Mouse (Mus musculus): ENCODE results near the gene Pla2g2d. TPM values are rescaled to one million over a fixed set of nuclear protein-coding genes. Genes with fewer than 3 reads are reported as not detected.

The Pla2g2d gene
- polyA plus RNA-seq, 1 experiment from 2014 or later: 0.16 TPM

DNA sequence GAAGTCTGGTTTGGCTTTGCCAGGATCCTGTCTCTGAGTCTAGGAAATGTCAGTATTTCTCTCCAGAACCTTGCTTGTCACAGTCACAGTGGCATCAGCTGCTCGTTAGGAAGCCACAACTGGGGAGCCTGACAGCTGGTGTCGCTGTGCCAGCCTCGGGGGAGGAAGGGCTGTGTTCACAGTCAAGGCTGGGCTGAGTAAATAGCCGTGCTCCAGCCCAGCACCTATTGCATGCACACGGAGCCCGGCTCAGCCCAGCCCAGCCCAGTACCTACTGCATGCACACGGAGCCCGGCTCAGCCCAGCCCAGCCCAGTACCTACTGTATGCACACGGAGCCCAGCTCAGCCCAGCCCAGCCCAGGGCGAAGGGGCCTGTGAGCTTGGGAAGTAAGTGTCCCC lies 27.7 kb upstream of the Pla2g2d start:
- WGBS: 57% methylated on average over 10 of the region's 10 CpGs
- ATAC-seq: peak; percentile 31; the same call in 1 of the 2 replicates
- H3K9ac ChIP-seq (replicated peaks; ENCODE audit: low read depth, low read length): no peak overlapping the region
- H3K4me3 ChIP-seq (replicated peaks; ENCODE audit: low read length): no peak overlapping the region
- H3K4me1 ChIP-seq (replicated peaks; ENCODE audit: control insufficient read depth, insufficient read depth, low read length): no peaks in the 10 kb centered on the region
- no peak overlapping the region for H3K4me2 ChIP-seq (ENCODE audit: low read length)
- H3K36me3 ChIP-seq (ENCODE audit: control insufficient read depth, insufficient read depth): no peaks in the 10 kb centered on the region
- H3K27me3 ChIP-seq (replicated peaks; ENCODE audit: control insufficient read depth, insufficient read depth, low read length): no peaks in the 10 kb centered on the region
- H3K9me3 ChIP-seq (ENCODE audit: control insufficient read depth, low read length): no peaks in the 10 kb centered on the region
- H3K27ac ChIP-seq (ENCODE audit: low read length): no peak overlapping the region

DNA sequence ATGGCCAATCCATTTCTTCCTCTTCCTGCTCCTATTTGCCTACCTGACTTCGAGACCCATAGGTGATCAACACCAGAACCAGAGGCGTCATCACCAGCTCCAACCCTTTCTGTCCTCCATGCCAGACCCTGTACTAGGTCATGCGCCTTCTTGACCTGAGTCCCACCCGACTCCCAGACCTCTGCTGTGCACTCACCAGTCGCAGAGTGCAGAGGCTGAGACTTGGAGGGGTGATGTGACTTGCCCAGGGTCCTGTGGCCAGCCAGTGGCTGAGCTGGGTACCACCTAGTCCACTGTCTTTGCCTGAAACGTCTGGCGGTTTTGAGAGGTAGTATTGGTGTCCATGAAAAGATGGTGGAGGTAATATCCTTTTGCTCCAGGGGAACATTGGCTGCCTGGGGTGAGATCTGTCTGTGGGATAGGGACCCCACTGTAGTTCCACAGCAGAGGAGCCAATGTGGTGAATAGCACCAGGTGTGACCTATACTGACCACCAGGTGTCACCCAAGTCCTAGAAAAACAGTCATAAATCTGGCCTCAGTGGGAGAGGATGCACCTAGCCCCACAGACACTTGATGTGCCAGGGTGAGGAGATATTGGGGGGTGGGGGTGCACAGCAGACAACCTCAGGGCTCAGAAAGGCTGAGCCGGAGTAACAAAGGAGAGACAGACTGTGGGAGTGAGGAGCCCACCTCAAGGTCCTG lies 27.0 kb upstream of the Pla2g2d start:
- H3K27me3 ChIP-seq (replicated peaks; ENCODE audit: control insufficient read depth, insufficient read depth, low read length): no peaks in the 10 kb centered on the region
- H3K27ac ChIP-seq (ENCODE audit: low read length): no peak overlapping the region
- H3K36me3 ChIP-seq (ENCODE audit: control insufficient read depth, insufficient read depth): no peaks in the 10 kb centered on the region
- 58% methylated on average over 8 of the region's 8 CpGs for WGBS
- no peaks in the 10 kb centered on the region for H3K9me3 ChIP-seq (ENCODE audit: control insufficient read depth, low read length)
- no peak overlapping the region for H3K4me3 ChIP-seq (replicated peaks; ENCODE audit: low read length)
- no peak overlapping the region for H3K4me2 ChIP-seq (ENCODE audit: low read length)
- 0 out of 2 replicates have a peak, but pooled peaks have one; percentile 33 for ATAC-seq
- H3K4me1 ChIP-seq (replicated peaks; ENCODE audit: control insufficient read depth, insufficient read depth, low read length): no peaks in the 10 kb centered on the region
- no peak overlapping the region for H3K9ac ChIP-seq (replicated peaks; ENCODE audit: low read depth, low read length)

DNA sequence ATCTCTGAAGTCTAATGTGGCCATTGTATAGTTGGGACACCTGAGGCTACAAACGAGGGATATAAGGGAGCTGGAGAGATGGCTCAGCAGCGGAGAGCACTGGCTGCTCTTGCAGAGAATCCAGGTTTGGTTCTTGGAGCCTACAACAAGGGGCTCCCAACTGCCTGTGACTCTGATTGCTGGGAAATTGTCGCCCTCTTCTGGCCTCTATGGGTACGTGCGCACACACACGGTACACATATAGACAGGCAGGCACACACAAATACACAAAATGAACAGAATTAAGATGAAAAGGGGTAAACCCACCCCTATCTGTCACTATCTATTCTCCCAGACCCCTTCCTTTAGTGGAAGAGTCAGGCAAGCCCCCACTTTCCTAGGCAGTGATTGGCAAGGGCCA lies 22.9 kb upstream of the Pla2g2d start:
- Histone ChIP-seq H3K27me3 (replicated peaks; ENCODE audit: control insufficient read depth, insufficient read depth, low read length) (no peaks in the 10 kb centered on the region), H3K36me3 (ENCODE audit: control insufficient read depth, insufficient read depth) (no peaks in the 10 kb centered on the region), H3K9me3 (ENCODE audit: control insufficient read depth, low read length) (no peaks in the 10 kb centered on the region), H3K4me1 (replicated peaks; ENCODE audit: control insufficient read depth, insufficient read depth, low read length) (no peaks in the 10 kb centered on the region), H3K27ac (ENCODE audit: low read length) (no peak overlapping the region), H3K9ac (replicated peaks; ENCODE audit: low read depth, low read length) (no peak overlapping the region), H3K4me3 (replicated peaks; ENCODE audit: low read length) (no peak overlapping the region), H3K4me2 (ENCODE audit: low read length) (no peak overlapping the region)
- ATAC-seq: no peak
- 91% methylated on average over 6 of the region's 6 CpGs for WGBS

DNA sequence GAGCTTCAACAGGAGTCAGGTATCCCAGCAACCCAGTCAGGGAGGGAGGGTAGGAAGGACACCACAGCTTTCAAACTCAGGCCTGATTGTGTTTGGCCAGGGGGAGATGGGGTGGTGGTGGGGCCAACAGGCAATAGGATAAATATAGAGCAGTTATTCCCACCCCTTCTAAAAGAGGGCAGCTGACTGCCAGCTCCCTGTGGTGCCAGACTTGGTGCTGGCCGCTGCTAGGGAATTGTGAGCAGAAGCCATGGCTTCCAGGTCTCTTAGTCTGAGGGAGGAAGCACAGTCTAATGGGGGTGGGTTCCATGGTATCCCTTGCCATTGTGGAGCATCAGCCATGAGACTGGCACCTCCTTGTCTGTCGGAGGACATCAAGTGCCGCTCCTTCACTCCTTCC lies 21.9 kb upstream of the Pla2g2d start:
- Histone ChIP-seq H3K4me1 (replicated peaks; ENCODE audit: control insufficient read depth, insufficient read depth, low read length) (no peaks in the 10 kb centered on the region), H3K4me3 (replicated peaks; ENCODE audit: low read length) (no peak overlapping the region), H3K9ac (replicated peaks; ENCODE audit: low read depth, low read length) (no peak overlapping the region), H3K4me2 (ENCODE audit: low read length) (no peak overlapping the region), H3K36me3 (ENCODE audit: control insufficient read depth, insufficient read depth) (no peaks in the 10 kb centered on the region), H3K27ac (ENCODE audit: low read length) (no peak overlapping the region), H3K9me3 (ENCODE audit: control insufficient read depth, low read length) (no peaks in the 10 kb centered on the region), H3K27me3 (replicated peaks; ENCODE audit: control insufficient read depth, insufficient read depth, low read length) (no peaks in the 10 kb centered on the region)
- 95% methylated on average over 3 of the region's 3 CpGs for WGBS
- no peak for ATAC-seq

DNA sequence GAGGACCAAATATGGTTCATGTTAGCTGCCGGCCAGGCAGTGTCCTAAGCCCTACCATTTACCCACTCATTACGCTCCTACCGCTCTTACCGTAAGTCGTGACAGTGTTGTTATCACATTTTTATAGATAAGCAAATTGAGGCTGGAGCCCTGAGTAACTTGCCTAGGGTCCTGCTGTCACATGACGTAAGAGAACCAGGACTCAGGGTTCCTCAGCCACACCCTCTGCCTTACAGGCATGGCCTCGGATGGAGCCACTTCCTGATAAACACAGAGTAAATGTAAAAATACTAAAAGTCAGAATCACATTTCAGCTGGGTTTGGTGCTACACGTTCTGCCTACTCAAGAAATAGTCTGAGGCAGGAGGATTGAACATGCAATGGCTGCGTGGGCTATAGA lies 21.1 kb upstream of the Pla2g2d start:
- Histone ChIP-seq H3K4me2 (ENCODE audit: low read length) (no peak overlapping the region), H3K9me3 (ENCODE audit: control insufficient read depth, low read length) (no peaks in the 10 kb centered on the region), H3K27me3 (replicated peaks; ENCODE audit: control insufficient read depth, insufficient read depth, low read length) (no peaks in the 10 kb centered on the region), H3K4me1 (replicated peaks; ENCODE audit: control insufficient read depth, insufficient read depth, low read length) (no peaks in the 10 kb centered on the region), H3K27ac (ENCODE audit: low read length) (no peak overlapping the region), H3K4me3 (replicated peaks; ENCODE audit: low read length) (no peak overlapping the region), H3K36me3 (ENCODE audit: control insufficient read depth, insufficient read depth) (no peaks in the 10 kb centered on the region), H3K9ac (replicated peaks; ENCODE audit: low read depth, low read length) (no peak overlapping the region)
- ATAC-seq: no peak
- WGBS: 88% methylated on average over 9 of the region's 9 CpGs

DNA sequence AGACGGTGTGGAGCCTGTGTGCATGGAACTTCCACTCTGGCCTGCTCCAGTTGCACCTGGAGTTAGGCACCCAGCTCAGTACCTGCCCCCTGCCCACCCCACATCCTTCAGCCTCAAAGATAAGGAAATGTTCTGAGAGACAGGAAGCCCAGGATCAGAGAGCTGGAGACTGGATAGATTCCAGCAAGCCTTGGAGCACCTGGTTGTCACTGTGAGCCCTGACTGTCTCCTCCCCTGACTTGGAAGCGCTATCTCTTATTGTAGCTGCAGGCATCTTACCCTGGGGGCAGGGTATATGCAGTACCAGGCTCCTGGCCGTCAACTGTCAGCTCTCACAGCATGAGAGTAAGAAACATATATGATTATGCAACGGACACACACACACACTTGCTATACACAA lies 20.1 kb upstream of the Pla2g2d start:
- no peak overlapping the region for H3K9ac ChIP-seq (replicated peaks; ENCODE audit: low read depth, low read length)
- H3K27ac ChIP-seq (ENCODE audit: low read length): no peak overlapping the region
- WGBS: 73% methylated on average over 4 of the region's 4 CpGs
- no peaks in the 10 kb centered on the region for H3K9me3 ChIP-seq (ENCODE audit: control insufficient read depth, low read length)
- H3K4me1 ChIP-seq (replicated peaks; ENCODE audit: control insufficient read depth, insufficient read depth, low read length): no peaks in the 10 kb centered on the region
- no peak for ATAC-seq
- no peaks in the 10 kb centered on the region for H3K27me3 ChIP-seq (replicated peaks; ENCODE audit: control insufficient read depth, insufficient read depth, low read length)
- H3K36me3 ChIP-seq (ENCODE audit: control insufficient read depth, insufficient read depth): no peaks in the 10 kb centered on the region
- H3K4me2 ChIP-seq (ENCODE audit: low read length): no peak overlapping the region
- no peak overlapping the region for H3K4me3 ChIP-seq (replicated peaks; ENCODE audit: low read length)

DNA sequence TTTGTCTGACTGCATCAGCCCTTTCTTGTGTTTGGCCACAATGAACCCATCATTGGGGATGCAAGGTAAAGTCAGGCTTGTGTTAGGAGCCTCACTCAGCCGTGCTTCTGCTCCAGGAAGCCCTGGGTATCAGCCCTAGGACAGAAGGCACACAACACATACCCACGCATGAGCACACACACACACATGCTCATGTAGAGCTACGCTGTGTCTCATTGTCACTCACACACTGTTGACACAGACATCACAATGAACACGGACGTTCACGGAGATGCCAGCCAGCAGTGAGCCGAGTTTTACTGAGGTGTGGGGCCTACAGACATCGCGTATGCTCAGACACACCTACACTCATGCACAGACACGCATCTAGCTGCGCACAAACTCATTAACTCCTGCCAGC lies 19.6 kb upstream of the Pla2g2d start:
- H3K4me2 ChIP-seq (ENCODE audit: low read length): no peak overlapping the region
- WGBS: 76% methylated on average over 11 of the region's 11 CpGs
- H3K4me1 ChIP-seq (replicated peaks; ENCODE audit: control insufficient read depth, insufficient read depth, low read length): no peaks in the 10 kb centered on the region
- ATAC-seq: no peak
- no peak overlapping the region for H3K27ac ChIP-seq (ENCODE audit: low read length)
- H3K36me3 ChIP-seq (ENCODE audit: control insufficient read depth, insufficient read depth): no peaks in the 10 kb centered on the region
- H3K9ac ChIP-seq (replicated peaks; ENCODE audit: low read depth, low read length): no peak overlapping the region
- H3K4me3 ChIP-seq (replicated peaks; ENCODE audit: low read length): no peak overlapping the region
- no peaks in the 10 kb centered on the region for H3K9me3 ChIP-seq (ENCODE audit: control insufficient read depth, low read length)
- H3K27me3 ChIP-seq (replicated peaks; ENCODE audit: control insufficient read depth, insufficient read depth, low read length): no peaks in the 10 kb centered on the region

DNA sequence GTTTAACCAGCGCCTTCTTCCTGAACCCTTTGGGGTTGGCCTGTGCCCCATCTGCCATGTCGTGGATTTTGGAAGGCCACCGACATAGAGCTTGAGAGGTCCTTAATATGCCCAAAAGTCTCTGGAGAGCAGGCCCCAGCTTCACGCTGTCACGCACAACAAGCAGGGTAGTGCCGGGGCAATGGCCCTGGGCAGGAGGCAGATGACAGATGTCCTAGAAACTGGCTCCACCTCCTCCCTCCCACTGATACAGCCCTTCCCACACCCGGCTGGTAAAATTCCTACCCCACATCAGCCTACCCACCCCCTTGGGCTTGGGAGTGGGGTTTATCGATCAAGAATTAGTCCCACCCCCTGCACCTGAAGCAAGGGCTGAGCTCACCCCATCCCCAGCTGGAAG lies 18.1 kb upstream of the Pla2g2d start, which contains the start of gene Pla2g2f:
Pla2g2f (minus strand) TSS at position 211 of the 400 bp plus-strand sequence.
- H3K9ac ChIP-seq (replicated peaks; ENCODE audit: low read depth, low read length): no peak within 1 kb of the TSS
- no peaks in the 10 kb centered on the region for H3K27me3 ChIP-seq (replicated peaks; ENCODE audit: control insufficient read depth, insufficient read depth, low read length)
- no peaks in the 10 kb centered on the region for H3K4me1 ChIP-seq (replicated peaks; ENCODE audit: control insufficient read depth, insufficient read depth, low read length)
- no peak within 1 kb of the TSS for H3K27ac ChIP-seq (ENCODE audit: low read length)
- no peak for ATAC-seq
- H3K4me2 ChIP-seq (ENCODE audit: low read length): no peak within 1 kb of the TSS
- no peaks in the 10 kb centered on the region for H3K36me3 ChIP-seq (ENCODE audit: control insufficient read depth, insufficient read depth)
- WGBS: 84% methylated on average over 8 of the region's 8 CpGs
- no peak within 1 kb of the TSS for H3K4me3 ChIP-seq (replicated peaks; ENCODE audit: low read length)
- no peaks in the 10 kb centered on the region for H3K9me3 ChIP-seq (ENCODE audit: control insufficient read depth, low read length)

DNA sequence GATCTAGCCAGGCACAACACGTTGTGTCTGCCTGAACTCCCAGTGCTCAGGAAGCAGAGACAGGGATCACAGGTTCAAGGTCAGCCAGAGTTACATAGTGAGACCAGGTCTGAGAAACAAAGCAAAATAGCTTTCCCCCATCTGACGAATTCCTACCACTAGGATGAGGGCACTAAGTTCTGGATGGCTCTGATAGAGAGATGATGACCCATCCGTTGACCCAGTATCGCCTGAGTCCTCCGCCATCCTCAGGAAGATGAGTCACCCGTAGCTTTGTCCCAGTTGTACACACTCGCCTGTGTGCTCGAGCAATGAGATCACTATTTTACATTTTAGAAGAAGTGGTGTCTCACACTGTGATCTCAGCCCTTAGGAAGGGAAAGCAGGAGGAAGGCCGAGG lies 13.3 kb upstream of the Pla2g2d start:
- Histone ChIP-seq H3K4me2 (ENCODE audit: low read length) (no peak overlapping the region), H3K9ac (replicated peaks; ENCODE audit: low read depth, low read length) (no peak overlapping the region), H3K27me3 (replicated peaks; ENCODE audit: control insufficient read depth, insufficient read depth, low read length) (no peaks in the 10 kb centered on the region), H3K4me3 (replicated peaks; ENCODE audit: low read length) (no peak overlapping the region), H3K4me1 (replicated peaks; ENCODE audit: control insufficient read depth, insufficient read depth, low read length) (no peaks in the 10 kb centered on the region), H3K27ac (ENCODE audit: low read length) (no peak overlapping the region), H3K36me3 (ENCODE audit: control insufficient read depth, insufficient read depth) (no peaks in the 10 kb centered on the region), H3K9me3 (ENCODE audit: control insufficient read depth, low read length) (no peaks in the 10 kb centered on the region)
- no peak for ATAC-seq
- WGBS: 87% methylated on average over 9 of the region's 9 CpGs

DNA sequence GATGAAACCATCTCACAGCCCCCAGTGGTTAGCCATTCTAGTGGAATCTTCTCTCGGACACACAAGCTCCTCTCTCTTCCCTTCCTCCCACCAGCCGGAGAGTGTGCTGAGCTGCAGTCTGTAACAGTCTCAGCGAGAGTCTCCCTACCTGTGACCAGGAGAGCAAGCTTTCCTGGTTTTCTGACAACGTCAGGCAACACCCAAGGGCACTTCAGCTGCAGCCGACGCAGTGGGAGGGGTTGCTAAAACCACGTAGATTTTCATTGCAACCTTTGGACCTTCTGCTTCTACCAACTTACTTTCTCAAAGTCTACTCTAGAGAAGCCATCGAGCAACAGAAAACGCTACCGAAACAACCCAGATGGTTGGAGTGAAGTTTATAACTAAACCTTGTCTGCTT lies 3.6 kb upstream of the Pla2g2d start:
- Histone ChIP-seq H3K4me1 (replicated peaks; ENCODE audit: control insufficient read depth, insufficient read depth, low read length) (no peaks in the 10 kb centered on the region), H3K9me3 (ENCODE audit: control insufficient read depth, low read length) (no peaks in the 10 kb centered on the region), H3K4me2 (ENCODE audit: low read length) (no peak overlapping the region), H3K27ac (ENCODE audit: low read length) (no peak overlapping the region), H3K27me3 (replicated peaks; ENCODE audit: control insufficient read depth, insufficient read depth, low read length) (0 out of 2 replicates have a peak, but pooled peaks cover 3% of the 10 kb centered on the region), H3K36me3 (ENCODE audit: control insufficient read depth, insufficient read depth) (no peaks in the 10 kb centered on the region), H3K9ac (replicated peaks; ENCODE audit: low read depth, low read length) (no peak overlapping the region), H3K4me3 (replicated peaks; ENCODE audit: low read length) (no peak overlapping the region)
- ATAC-seq: no peak
- WGBS: 92% methylated on average over 10 of the region's 10 CpGs

Measured in forebrain, embryonic 16.5 days (tissue).